Mouse (Mus musculus): ENCODE measurements at regions not wholly inside any gene's neighbourhood (a gene's known extent, or its start where the extent isn't known, plus 50 kb on each side); places are given as distances from the start of the nearest gene placed in this dataset.

DNA sequence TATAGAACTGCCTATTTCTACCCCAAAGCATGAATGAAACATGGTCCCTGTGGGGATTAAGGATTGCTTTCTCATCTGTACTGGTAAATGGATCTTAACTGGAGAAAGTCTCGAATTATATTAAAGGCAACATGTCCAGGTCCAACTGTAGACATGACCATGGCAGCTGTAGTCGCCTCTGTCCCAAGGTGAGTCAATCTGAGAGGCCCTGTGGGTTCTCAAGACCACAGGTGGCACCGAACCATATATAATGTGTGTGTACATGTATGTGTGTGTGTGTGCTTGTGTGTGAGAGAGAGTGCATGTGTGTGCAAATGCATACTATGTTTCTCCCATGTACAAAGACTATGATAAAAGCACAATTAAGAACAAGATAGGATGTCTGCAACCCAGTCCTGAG, 105.9 kb upstream of the Kcnj15 start:
- intact Hi-C loops (cut with DNase I): no loop called here
- DNase-seq: no peak
- no peak for TF ChIP-seq CTCF (IDR thresholded peaks at IDR 0.05)
- Histone ChIP-seq H3K4me3 (no peak overlapping the region), H3K27ac (no peak overlapping the region)

DNA sequence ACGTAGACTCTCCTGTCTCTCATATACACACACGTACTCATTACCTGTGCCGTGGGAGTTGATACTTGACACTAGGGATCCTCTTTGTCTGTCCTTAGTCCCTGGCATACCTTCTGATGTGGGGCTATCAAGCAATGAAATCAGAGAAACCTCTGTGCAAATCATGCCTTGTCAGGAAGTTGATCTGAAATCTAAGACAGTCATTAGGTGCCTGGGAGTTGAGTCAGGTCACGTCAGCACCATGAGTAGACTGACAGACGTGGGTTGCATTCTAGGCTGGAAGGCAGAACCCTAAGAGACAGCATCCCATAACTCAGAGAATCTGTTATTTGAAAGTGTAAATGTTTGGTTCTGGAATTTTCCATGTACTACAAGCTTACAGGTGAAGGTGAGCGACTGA, 105.4 kb upstream of the Kcnj15 start:
- TF ChIP-seq CTCF (IDR thresholded peaks at IDR 0.05): no peak
- no peak for DNase-seq
- H3K4me3 ChIP-seq: no peak overlapping the region
- intact Hi-C loops (cut with DNase I): no loop called here
- no peak overlapping the region for H3K27ac ChIP-seq

DNA sequence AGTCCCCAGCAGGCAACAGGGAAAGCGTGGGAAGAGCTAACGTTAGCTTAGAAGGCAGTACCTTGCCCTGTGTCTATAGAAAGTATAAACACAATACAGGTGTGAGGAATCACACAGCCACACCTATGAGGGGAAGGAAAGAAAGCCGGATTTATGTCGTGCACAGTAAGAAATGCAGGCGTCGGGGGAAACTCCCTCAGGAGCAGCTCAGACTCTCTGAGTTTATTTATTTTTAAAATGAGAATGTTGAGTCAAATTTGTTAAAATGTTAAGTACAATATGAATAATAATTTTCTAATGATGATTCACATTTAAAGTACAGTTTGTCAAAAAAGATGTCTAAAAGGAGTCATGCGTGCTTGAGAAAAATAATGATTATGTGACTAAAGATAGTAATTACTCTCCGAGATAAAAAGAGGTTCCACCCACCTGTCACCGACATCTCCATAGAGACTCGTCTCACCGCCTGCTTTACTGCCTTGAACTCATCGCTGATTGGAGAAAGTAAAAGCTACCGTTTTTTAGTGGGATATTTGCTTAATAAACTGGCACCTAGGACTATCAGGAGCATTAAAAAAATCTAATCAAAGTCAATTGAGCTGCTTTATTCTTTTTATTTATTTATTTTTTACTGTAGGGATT, 104.5 kb upstream of the Kcnj15 start:
- no peak for TF ChIP-seq CTCF (IDR thresholded peaks at IDR 0.05)
- Histone ChIP-seq H3K4me3 (no peak overlapping the region), H3K27ac (no peak overlapping the region)
- no peak for DNase-seq
- intact Hi-C loops (cut with DNase I): no loop called here

DNA sequence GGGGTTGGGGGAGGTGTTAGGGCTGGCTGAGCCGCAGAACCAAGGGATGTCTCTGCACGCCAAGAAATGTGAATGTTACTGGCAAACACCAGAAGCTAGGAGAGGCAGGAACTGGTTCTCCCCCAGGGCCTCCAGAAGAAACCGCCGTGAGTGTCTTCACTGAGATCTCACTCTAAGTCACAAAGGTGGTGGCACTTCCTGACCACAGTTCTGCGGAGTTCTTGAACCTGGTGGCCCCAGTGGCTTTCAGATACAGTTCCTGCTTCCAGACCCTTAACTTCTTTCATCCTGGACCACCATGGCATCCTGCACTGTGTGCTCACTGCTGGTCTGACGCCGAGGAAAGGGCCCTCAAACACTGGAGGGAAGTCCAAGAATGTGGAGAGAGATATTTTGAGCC, 89.0 kb upstream of the Kcnj15 start:
- Histone ChIP-seq H3K27ac (no peak overlapping the region), H3K4me3 (no peak overlapping the region)
- no peak for TF ChIP-seq CTCF (IDR thresholded peaks at IDR 0.05)
- intact Hi-C loops (cut with DNase I): no loop called here
- DNase-seq: no peak

DNA sequence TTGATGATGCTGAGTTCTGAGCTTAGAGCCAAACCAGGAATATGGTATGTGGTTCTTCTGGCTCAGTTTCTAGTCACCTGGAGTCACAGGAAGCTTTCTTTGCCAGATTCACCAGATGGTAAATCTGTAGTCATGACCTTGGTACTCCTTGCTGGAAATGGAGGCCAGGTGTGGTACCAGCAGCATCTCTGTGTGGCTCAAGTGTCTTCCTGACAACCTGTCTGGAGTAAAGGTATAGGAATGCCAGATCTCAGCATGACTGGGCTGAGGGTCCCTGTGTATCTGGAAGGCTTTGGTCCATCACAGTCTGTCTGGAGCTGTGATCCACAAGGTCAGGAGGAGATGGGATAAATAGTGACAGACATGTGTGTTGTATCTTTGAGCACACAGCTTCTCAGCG, 88.0 kb upstream of the Kcnj15 start:
- no peak for TF ChIP-seq CTCF (IDR thresholded peaks at IDR 0.05)
- intact Hi-C loops (cut with DNase I): no loop called here

DNA sequence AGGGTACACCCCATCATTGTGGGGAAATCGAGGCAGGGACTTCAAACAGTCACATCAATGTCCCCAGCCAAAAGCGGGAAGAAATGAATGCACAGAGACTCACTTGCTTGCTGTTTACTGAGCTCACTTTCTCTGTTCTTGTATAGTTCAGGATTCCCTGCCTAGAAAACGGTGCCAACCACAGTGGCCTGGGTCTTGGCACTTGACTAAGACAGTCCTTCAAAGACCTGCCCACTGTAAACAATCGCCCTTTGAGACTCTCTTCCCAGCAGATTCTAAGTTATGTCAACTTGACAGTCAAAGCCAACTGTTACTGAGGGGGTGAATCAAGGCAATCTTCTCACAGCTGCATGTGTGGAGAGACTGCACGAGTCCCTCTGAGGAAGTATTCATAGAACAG, 76.8 kb upstream of the Kcnj15 start:
- no peak for DNase-seq
- intact Hi-C loops (cut with DNase I): no loop called here
- H3K27ac ChIP-seq: no peak overlapping the region
- TF ChIP-seq CTCF (IDR thresholded peaks at IDR 0.05): no peak
- no peak overlapping the region for H3K4me3 ChIP-seq

More for the DNA sequence above, 88.0 kb upstream of the Kcnj15 start:
- no peak for DNase-seq
- H3K27ac ChIP-seq: no peak overlapping the region
- H3K4me3 ChIP-seq: no peak overlapping the region

DNA sequence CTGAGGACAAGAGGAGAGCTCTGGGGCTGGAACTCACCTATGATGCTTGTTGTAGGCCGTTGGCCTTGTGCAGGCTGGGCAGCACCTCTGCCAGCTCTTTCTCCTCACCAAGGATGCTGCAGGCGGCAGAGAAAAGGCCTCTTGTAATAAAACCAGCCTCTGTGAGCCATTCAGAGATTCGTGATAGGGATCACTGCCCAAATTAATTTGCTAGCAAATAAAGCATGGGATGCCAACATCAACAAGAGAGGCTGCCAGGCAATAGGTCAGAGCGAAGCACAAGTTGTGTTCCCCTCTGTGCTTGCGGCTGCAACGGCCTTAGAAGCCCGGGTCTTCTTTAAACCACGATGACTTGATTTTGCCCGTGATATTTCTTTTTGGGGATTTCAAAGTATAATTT, 72.0 kb upstream of the Kcnj15 start:
- Histone ChIP-seq H3K4me3 (no peak overlapping the region), H3K27ac (no peak overlapping the region)
- no peak for DNase-seq
- intact Hi-C loops (cut with DNase I): no loop called here
- TF ChIP-seq CTCF (IDR thresholded peaks at IDR 0.05): no peak

DNA sequence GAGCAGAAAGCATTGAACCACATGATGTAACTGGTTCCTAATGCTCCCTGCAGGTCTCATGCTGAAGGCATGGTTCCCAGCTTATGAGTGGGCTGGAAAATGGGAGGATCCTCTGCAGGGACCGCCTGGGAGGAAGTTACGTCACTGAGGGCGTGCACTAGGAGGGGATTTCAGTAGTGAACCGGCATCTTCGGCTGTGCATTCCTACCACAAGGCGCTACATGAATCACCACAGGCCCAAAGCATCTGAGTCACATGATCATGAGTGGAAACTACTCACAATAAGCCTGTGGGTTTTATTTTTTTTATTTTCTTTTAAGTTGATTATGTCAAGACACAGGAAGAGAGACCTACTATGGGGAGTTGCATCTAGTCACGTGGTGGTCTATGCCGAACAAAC, 68.2 kb upstream of the Kcnj15 start:
- no peak for TF ChIP-seq CTCF (IDR thresholded peaks at IDR 0.05)
- intact Hi-C loops (cut with DNase I): no loop called here
- DNase-seq: no peak
- no peak overlapping the region for H3K4me3 ChIP-seq
- H3K27ac ChIP-seq: no peak overlapping the region

DNA sequence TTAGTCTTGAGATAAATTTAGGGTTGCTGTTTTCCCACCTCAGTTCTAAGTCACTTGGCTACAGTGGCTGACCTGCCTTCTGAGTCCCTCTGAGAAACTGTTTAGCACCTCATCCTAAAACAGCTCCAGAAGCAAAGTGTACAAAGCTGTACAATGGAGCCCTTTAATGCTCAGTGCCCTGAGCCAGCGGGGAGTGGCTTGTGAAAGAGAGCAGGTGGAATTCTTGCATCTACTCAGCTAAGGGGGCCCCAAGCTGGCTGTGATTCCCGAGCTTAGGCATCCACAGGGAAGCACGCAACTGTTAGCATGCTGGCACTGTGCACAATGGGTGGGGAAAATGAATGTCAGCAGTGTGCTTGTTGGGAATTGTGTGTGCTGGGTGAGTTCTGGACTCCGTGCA, 63.2 kb upstream of the Kcnj15 start:
- no peak overlapping the region for H3K4me3 ChIP-seq
- no peak overlapping the region for H3K27ac ChIP-seq
- DNase-seq: no peak
- TF ChIP-seq CTCF (IDR thresholded peaks at IDR 0.05): no peak
- intact Hi-C loops (cut with DNase I): no loop called here

DNA sequence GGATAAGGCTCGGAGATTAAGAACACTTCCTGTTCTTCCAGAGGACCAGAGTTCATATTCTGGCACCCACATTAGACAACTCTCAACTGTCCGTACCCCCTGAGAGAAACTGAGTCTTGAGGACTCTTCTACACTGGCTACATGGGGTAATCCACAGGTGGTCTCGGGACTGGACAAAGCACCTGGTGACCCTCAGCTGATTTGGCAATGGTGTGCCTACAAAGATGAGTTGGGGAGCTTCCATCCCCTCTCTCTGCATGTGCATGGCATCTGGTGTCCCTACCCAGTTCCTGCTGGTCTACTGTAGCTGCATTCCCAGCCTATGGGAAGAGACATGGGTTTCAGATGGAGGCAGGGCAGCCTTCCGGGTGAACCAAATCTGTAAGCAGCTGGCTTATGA, 61.2 kb upstream of the Kcnj15 start:
- Histone ChIP-seq H3K4me3 (no peak overlapping the region), H3K27ac (no peak overlapping the region)
- no peak for DNase-seq
- TF ChIP-seq CTCF (IDR thresholded peaks at IDR 0.05): no peak
- intact Hi-C loops (cut with DNase I): loop anchor here (1.0 kb wide), 2 partner anchors 145 to 149 kb away; no protein-coding TSS in a partner anchor

DNA sequence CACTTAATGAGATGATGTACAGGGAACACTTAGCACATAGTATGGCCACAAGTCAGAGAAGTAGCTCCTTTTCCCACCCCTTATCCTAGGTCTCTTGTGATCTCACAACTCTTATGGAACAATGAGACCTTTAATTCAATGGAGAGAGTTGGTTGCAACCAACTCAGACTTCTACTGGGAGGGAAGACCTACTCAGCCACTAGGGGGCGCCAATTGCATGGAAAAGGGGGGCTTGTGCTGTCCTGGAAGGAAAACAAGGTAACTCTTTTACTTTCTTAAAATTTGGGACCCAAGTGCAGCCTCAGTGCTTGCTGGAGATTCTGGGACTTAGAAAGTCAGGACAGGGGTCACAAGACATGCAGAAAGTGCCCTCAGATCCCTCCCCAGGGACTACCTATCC, 60.7 kb upstream of the Kcnj15 start:
- peak; percentile 78 for DNase-seq
- peak; percentile 93 for TF ChIP-seq CTCF (IDR thresholded peaks at IDR 0.05)
- H3K4me3 ChIP-seq: no peak overlapping the region
- intact Hi-C loops (cut with DNase I): loop anchor here (1.0 kb wide), 2 partner anchors 145 to 149 kb away; no protein-coding TSS in a partner anchor
- H3K27ac ChIP-seq: no peak overlapping the region

DNA sequence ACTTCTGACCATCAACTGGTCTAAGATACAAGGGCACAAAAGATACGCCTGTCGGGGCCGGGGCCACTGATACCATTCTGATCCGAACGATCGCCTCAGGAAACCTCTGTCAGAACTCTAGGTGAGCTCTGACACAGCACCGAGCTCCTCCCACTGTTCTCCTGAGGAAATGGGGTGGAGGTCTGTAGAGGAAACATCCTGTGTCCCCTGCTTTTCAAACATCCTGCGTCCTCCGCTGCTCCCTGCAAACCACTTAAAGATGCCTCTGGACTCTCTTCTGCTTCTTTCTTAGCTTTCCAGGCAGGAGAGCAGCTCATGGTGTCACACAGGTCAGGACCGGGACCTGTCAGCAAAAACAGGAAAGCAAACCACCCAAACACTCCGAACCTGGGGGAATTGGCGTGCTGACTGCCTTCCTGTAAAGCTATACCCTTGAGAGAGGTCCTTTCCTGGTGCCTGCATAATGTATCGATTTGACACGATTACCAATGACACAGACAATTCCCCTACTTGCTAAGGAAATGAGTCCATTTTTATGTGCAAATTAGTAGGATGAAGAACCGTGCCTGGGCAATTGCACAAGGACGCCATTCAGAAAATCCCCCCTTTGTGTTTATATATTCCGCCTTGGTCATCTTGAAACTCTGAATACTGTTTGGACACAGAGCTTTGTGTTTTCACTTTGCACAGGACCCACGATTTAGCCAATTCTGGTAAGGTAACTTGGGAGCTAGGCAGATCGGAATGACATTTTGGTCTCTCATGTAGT, 58.4 kb upstream of the Kcnj15 start:
- Histone ChIP-seq H3K27ac (no peak overlapping the region), H3K4me3 (no peak overlapping the region)
- DNase-seq: no peak
- intact Hi-C loops (cut with DNase I): no loop called here
- TF ChIP-seq CTCF (IDR thresholded peaks at IDR 0.05): no peak

DNA sequence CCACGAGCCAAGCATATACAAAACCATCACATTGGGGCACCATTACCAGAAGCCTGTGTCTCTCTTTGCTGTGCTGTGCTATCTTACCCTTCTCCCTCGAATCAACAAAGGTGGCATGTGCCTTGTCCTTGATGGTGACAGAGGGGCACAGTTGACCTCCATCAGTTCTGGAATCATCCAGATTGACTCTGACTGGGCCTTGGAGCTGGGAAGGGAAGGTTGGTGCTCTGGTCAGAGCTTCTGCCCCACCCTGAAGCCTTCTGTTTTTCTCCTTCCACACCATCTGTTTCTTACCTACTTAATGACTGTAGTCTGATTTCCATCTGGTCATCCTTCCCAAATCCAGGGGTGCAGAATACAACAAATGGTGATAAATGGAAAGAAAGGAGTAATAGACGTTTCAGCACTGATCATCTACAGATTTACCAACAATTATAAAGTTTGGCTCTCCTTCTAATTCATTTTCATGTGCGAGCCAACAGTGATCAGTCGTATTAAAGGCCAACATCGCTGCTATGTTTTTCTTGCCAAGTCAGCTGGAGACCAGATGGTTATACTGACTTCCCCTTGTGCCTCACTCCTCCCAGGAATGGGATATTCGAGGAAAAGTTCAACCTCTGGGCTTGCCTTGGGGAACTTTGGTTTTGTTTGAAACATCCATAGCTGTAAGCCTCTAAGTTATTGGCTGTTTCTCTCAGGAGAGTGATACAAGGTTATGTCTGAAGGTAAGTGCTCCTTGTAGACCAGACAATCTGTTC, 55.1 kb upstream of the Kcnj15 start:
- intact Hi-C loops (cut with DNase I): no loop called here
- H3K27ac ChIP-seq: no peak overlapping the region
- no peak overlapping the region for H3K4me3 ChIP-seq
- TF ChIP-seq CTCF (IDR thresholded peaks at IDR 0.05): no peak
- DNase-seq: no peak

Data from gastrocnemius, adult 2 months (tissue).